In the genomic region with DNA sequence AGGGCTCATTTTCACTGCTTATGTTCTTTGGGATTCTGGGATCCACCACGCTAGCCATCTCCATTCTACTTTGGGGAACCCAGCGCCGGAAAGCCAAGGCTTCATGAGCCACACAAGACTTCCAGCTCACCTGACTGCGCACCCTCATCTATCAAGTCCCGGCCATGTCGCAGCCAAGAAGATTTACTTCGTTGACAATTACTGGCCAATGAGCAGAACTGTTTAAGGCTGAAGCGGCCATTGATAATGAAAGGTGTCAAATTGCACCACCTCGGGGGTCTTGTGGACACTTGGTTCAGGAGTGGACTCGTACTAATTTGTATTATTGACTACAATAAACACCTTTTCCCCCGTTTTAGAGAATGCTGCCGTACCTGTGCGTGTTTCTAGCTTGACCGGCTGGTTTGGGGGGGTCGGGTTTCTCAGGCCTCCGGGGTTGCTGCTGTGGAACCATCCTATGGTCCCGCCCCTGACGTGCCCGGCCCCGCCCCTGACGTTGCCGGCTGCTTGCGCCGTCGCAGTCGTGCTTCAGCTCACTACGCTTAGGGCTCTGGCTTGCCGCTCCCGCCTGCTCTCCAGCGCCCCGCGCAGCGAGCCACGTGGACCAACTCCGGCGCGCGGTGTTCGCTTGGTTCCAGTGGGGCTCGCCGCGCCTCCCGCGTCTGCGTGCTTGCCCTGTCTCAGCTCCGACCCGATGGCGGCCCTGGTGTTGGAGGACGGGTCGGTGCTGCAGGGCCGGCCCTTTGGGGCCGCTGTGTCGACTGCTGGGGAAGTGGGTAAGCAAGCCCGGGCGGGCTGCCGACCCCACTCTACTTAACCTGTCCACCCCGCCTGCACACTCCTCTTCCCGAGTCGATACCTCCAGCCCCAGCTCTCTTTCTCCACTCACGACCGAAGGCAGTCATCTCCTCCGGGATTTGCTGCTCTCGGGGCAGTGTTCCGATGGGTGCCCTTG, we compare ENCODE assay signal across 7 mouse cellular contexts. TPM values are rescaled to one million over a fixed set of nuclear protein-coding genes. Genes with fewer than 3 reads are reported as not detected.
DNase-seq lines count a peak whose midpoint lies in the region; ATAC-seq and TF ChIP-seq lines count a peak whose summit lies in the region.

Gene Cad (plus strand): TSS at position 520 of the 955 bp plus-strand sequence.

- H3K4me3 ChIP-seq in intestine, postnatal 0 days (ENCODE audit: low read depth, low read length) = peak within 1 kb of the TSS; percentile 55
- peak within 1 kb of the TSS; percentile 67 for H3K4me3 ChIP-seq in midbrain, embryonic 12.5 days
- peak within 1 kb of the TSS; percentile 85 for H3K4me3 ChIP-seq in small intestine, adult 2 months (ENCODE audit: low read depth, low read length)

- H3K9ac ChIP-seq in intestine, postnatal 0 days (ENCODE audit: low read depth, low read length) = peak within 1 kb of the TSS; percentile 57
- peak within 1 kb of the TSS; percentile 75 for H3K9ac ChIP-seq in midbrain, embryonic 12.5 days (replicated peaks)

- H3K36me3 ChIP-seq in intestine, postnatal 0 days (ENCODE audit: control insufficient read depth, insufficient read depth) = peaks cover 13% of the 10 kb centered on the region; the same call in 1 of the 2 replicates
- H3K36me3 ChIP-seq in midbrain, embryonic 12.5 days = peaks cover 26% of the 10 kb centered on the region
- H3K36me3 ChIP-seq in small intestine, adult 2 months (ENCODE audit: control insufficient read depth, insufficient read depth, low read length) = 0 out of 2 replicates have a peak, but pooled peaks cover under 1% of the 10 kb centered on the region

- peak within 1 kb of the TSS; percentile 98 for H3K4me2 ChIP-seq in intestine, postnatal 0 days (replicated peaks; ENCODE audit: low read depth)
- peak within 1 kb of the TSS; percentile 85 for H3K4me2 ChIP-seq in midbrain, embryonic 12.5 days (replicated peaks)

- no peak; the same call in 1 of the 2 replicates for TF ChIP-seq POLR2A in small intestine, adult 2 months (IDR thresholded peaks at IDR 0.05; ENCODE audit: low read depth, low read length)

- peak; percentile 62 for TF ChIP-seq CTCF in intestine, postnatal 0 days (IDR thresholded peaks at IDR 0.05; ENCODE audit: low read depth)
- TF ChIP-seq CTCF in small intestine, adult 2 months (IDR thresholded peaks at IDR 0.05; ENCODE audit: extremely low read depth, insufficient read length, insufficient replicate concordance, low read depth, low read length) = no peak

- peak; percentile 92 for DNase-seq in adrenal gland, adult 8-10 months
- DNase-seq in embryo, embryonic 9.5 days (ENCODE audit: extremely low spot score) = peak; percentile 96
- no peak for DNase-seq in gonadal fat pad, adult 2 months (ENCODE audit: low read depth)
- DNase-seq in left cerebral cortex, postnatal 4 days = peak; percentile 95

- no peaks in the 10 kb centered on the region for H3K9me3 ChIP-seq in intestine, postnatal 0 days (ENCODE audit: control insufficient read depth)
- H3K9me3 ChIP-seq in midbrain, embryonic 12.5 days = no peaks in the 10 kb centered on the region

- 1% methylated on average over 58 of the region's 64 CpGs for WGBS in intestine, postnatal 0 days
- whole genome bisulfite sequencing in midbrain, embryonic 12.5 days = under 1% methylated on average over 55 of the region's 64 CpGs
- 2% methylated on average over 64 of the region's 64 CpGs for WGBS in small intestine, adult 2 months

- H3K4me1 ChIP-seq in intestine, postnatal 0 days (replicated peaks; ENCODE audit: control insufficient read depth, insufficient read depth, low read length) = 0 out of 2 replicates have a peak, but pooled peaks cover 4% of the 10 kb centered on the region
- peaks cover 21% of the 10 kb centered on the region for H3K4me1 ChIP-seq in midbrain, embryonic 12.5 days
- H3K4me1 ChIP-seq in small intestine, adult 2 months (ENCODE audit: control insufficient read depth, insufficient read depth, insufficient read length, low read length) = peaks cover 7% of the 10 kb centered on the region; the same call in 1 of the 2 replicates

- no peaks in the 10 kb centered on the region for H3K27me3 ChIP-seq in intestine, postnatal 0 days (replicated peaks; ENCODE audit: control insufficient read depth, insufficient read depth, low read length)
- H3K27me3 ChIP-seq in midbrain, embryonic 12.5 days = no peaks in the 10 kb centered on the region
- no peaks in the 10 kb centered on the region for H3K27me3 ChIP-seq in small intestine, adult 2 months (ENCODE audit: control insufficient read depth, insufficient read depth, low read length)

- intact Hi-C loops in left cerebral cortex, postnatal 4 days (cut with DNase I) = no loop called here

- H3K27ac ChIP-seq in intestine, postnatal 0 days (ENCODE audit: low read depth, low read length) = peak within 1 kb of the TSS; percentile 31
- peak within 1 kb of the TSS; percentile 69 for H3K27ac ChIP-seq in midbrain, embryonic 12.5 days (replicated peaks)
- H3K27ac ChIP-seq in small intestine, adult 2 months (ENCODE audit: insufficient read depth, low read depth, low read length) = peak within 1 kb of the TSS; percentile 39

- ATAC-seq in intestine, postnatal 0 days = peak; percentile 96
- peak; percentile 98 for ATAC-seq in midbrain, embryonic 12.5 days (ENCODE audit: low FRiP score, low read depth)

RNA-seq across cellular contexts. Expression of gene Cad, which starts in this region (rescaled TPM):
- total RNA-seq in adrenal gland, adult 8-10 months (2022) = 10 to 100 TPM; 23.1 to 52.0 (median 33.6) TPM
- polyA plus RNA-seq in gonadal fat pad, adult 2 months (2012; rRNA removed) = 216 and 228 TPM in 2 replicates
- polyA plus RNA-seq in intestine, postnatal 0 days (2015; fragmentation: Nextera tagmentation; extraction: Ambion mirVana) = 3.2 and 3.7 TPM in 2 replicates
- 10 to 100 TPM; 34.1 to 37.6 TPM for total RNA-seq in left cerebral cortex, postnatal 4 days (2021)
- polyA plus RNA-seq in midbrain, embryonic 12.5 days (2016; fragmentation: Nextera tagmentation; extraction: Ambion mirVana) = 39.2 and 39.7 TPM in 2 replicates
- 15.4 and 17.5 TPM in 2 replicates for polyA plus RNA-seq in small intestine, adult 2 months (2012; rRNA removed)
